Mouse (Mus musculus): ENCODE measurements at regions not wholly inside any gene's neighbourhood (a gene's known extent, or its start where the extent isn't known, plus 50 kb on each side); places are given as distances from the start of the nearest gene placed in this dataset.

- DNase-seq (ENCODE audit: low read depth, low spot score), result peak; percentile 28
- no peaks in the 10 kb centered on the region for H3K27me3 ChIP-seq (ENCODE audit: control insufficient read depth, insufficient read depth, low read length, poor library complexity, severe bottlenecking)
- H3K36me3 ChIP-seq (ENCODE audit: control insufficient read depth, insufficient read depth, low read length, poor library complexity, severe bottlenecking), result no peaks in the 10 kb centered on the region
These were observed 55.1 kb upstream of the Fam222a start for GRCm38 (mm10) chr5:114512756-114513155.

- Histone ChIP-seq H3K27me3 (ENCODE audit: control insufficient read depth, insufficient read depth, low read length, poor library complexity, severe bottlenecking) (no peaks in the 10 kb centered on the region), H3K36me3 (ENCODE audit: control insufficient read depth, insufficient read depth, low read length, poor library complexity, severe bottlenecking) (no peaks in the 10 kb centered on the region)
- DNase-seq (ENCODE audit: low read depth, low spot score), result no peak
These were observed 53.8 kb upstream of the Fam222a start for GRCm38 (mm10) chr5:114513911-114514457.

- DNase-seq (ENCODE audit: low read depth, low spot score), result peak; percentile 19
- Histone ChIP-seq H3K27me3 (ENCODE audit: control insufficient read depth, insufficient read depth, low read length, poor library complexity, severe bottlenecking) (no peaks in the 10 kb centered on the region), H3K36me3 (ENCODE audit: control insufficient read depth, insufficient read depth, low read length, poor library complexity, severe bottlenecking) (no peaks in the 10 kb centered on the region)
These were observed 50.8 kb upstream of the Fam222a start for GRCm38 (mm10) chr5:114517010-114517409.

- no peaks in the 10 kb centered on the region for H3K36me3 ChIP-seq (ENCODE audit: control insufficient read depth, insufficient read depth, low read length, poor library complexity, severe bottlenecking)
- no peak for DNase-seq (ENCODE audit: low read depth, low spot score)
- no peaks in the 10 kb centered on the region for H3K27me3 ChIP-seq (ENCODE audit: control insufficient read depth, insufficient read depth, low read length, poor library complexity, severe bottlenecking)
These were observed 49.8 kb upstream of the Fam222a start for GRCm38 (mm10) chr5:114518012-114518411.
